Mouse (Mus musculus) ovary, postnatal 10 days (tissue): ENCODE results near the gene Lsr.

Experiments used
- DNase-seq: peaks from one replicate; pipeline ENCODE4 v3.0.0; 2022; ENCODE audit warnings: low spot score

The Lsr gene

DNA sequence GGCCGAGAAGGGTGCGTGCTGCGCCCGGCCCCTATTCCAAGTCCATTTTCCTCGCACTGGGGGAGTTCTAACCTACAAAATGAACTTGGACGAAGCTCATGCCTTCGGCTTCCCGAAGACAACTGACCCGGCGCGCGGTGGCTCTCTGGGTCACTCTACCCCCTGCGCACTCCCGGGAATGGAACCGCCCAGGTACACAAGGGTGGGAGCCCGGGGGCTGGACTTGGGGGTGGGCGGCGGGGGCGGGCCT lies at the start of gene Lsr:
Lsr (minus strand) TSS at position 214 of the 250 bp plus-strand sequence.
- DNase-seq, result no peak

DNA sequence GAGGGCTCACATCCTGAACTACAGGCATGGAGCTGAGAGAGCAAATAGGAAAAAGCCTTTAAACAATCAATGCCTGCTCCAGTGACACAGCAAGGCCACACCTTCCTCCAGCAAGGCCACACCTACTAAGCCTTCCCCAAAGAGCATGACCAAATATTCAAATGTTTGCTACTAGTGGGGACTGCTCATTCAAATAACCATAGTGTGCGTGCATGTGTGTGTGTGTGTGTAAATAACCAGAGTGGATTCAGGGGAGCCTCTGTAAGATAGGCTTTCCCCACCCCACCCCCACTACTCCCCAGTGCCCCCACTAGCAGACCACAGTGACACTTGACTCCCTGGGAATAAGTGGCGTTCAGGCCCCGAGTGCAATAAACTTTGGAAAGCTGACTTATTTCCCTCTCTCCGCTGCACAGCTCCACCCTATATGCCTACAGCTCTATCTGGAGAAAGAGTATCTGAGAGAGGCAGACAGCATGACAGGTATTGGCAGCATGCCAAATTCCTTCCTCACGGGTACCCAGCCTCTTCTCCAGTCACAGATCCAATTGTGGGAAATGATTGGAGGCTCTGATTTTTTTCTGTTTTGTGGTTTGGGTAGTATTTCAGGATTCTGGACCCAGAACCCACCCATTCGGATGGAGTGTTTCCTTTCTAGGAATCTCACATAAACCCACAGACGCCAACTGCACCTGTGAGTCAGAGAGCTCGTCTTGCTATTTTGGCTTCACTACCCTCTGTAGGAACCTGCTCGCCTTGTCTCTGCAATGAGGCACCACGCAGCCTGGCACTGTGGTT lies 44.0 kb upstream of the Lsr start:
- no peak for DNase-seq

DNA sequence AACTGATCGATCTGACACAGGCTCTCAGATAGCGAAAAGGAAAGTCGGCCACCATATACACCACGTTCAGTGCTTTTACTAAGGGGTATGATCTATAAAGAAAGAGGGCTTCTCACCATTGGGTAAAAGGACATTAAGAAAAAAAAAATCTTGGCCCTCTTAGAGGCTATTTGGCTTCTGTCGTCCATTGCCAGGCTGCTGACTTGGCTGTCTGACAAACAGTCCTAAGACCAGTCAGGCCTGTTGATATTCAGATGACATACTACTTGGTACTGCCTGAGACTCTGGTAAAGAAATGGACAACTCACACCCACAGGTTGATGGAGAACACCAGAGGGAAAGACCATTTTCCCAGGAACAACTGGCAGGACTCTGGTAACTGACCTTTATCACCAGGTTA lies 39.7 kb upstream of the Lsr start:
- DNase-seq, result no peak

DNA sequence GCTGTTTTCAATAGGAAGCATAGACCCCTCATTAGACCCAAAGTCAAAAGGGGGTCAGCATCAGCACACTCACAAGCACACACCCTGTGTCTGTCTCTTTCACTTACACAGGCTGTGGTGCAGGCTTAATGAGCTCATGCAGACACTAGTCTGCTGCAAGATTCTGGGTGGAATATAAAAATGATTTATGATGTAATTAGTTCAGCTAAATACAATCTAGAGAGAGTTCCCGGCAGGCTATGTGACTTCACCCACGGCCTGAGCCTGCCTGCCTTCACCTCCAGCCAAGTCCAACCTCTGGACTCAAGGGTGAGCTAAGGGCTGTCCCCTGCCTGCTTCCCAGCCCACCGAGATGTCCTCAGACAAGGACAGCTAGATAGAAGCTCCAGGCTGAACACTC lies 35.6 kb upstream of the Lsr start:
- DNase-seq, result no peak

DNA sequence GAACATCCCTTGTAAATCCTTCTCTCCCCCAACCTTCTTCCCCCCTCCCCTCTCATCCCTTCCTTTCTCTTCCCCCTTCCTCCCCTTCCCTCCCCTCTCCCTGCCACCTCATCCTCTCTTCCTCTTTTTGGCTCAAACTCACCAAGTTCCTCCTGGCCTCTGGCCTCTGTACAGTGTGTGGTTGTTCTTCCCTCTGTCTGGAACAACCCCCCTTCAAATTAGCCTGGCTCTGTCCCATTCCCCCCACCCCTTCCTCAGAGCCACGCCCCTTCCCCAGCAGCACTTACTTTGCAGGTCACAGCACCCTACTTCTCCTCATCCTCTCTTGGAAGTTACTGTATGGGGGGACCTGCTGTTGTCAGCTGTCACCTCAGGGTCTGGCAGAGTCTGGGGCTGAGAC lies 34.9 kb upstream of the Lsr start:
- DNase-seq, result no peak

DNA sequence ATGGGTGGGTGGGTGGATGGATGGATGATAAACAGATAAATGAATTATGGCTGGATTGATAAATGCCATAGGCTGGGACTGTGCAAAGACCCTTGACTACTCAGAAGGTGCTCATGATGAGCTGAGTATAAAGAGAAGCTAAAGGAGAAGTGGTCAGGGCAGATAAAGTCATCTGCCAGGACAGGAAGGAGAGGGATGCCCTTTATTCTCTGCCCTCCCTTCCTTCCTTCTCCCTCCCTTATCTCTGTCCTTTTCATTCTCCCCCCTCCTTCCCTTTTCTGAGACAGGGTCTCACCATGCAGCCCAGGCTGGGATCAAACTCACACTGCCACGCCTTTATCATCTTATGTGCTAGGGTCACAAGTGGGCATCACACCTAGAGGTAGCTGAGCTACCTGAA lies 34.5 kb upstream of the Lsr start:
- DNase-seq, result no peak

DNA sequence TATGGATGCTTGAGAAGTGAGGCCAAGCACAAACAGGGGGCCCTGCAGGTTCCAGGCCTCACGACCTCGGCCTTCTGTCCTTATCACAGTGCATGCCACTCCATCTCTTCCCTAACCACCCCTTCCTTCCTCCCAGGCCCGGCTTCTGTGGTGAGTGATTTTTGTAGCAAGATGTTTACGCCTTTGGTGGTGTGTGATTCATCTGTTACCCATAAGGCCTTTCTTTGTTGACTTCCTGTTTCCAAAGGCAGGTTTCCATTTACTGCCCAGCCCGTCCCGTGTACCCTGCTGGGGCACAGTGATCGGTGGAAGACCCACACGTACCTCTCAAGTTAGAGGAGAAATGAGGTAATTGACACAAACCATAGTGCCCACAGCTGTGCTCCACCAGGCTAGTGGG lies 29.4 kb upstream of the Lsr start:
- DNase-seq, result no peak

DNA sequence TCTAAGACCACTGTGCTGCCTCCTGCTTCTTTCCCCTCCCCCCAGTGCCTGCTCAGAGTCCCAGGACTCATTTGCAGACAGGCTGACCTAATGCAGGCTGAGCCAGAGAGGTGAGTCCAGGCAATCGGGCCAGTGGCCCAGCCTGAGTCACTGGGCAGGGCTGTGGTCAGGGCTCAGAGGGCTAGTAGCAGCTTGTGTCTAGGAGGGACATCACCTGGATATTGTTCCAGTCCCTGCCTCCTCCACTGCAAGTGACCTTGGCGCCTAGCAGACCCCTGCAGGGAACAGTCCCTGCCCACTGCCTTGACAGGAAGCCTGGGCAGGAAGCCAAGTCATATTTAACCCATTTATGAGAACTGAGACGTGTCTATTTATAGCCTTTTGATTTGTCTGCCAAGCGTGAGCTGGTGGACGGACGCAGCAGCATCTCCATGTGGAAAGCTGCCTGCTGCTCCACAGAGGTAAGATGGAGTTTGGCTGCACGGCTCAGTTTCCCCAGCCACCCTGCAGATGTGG lies 27.3 kb upstream of the Lsr start:
- peak; percentile 11 for DNase-seq

DNA sequence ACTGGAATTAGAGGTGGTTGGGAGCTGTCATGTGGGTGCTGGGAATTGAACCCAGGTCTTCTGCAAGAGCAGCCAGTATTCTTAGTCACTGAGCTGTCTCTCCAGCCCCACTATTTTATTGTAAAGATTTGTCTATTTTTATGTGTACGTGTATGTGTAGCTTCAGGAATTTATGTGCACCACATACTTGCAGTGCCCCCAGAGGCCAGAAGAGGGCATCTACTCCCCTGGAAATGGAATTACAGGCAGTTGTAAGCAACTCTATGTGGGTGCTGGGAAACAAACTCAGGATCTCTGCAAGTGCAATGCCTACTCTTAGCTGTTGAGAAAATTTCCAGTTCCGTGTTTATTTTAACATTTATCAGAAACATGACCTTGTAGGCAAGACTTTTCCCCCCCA lies 23.2 kb upstream of the Lsr start:
- no peak for DNase-seq

DNA sequence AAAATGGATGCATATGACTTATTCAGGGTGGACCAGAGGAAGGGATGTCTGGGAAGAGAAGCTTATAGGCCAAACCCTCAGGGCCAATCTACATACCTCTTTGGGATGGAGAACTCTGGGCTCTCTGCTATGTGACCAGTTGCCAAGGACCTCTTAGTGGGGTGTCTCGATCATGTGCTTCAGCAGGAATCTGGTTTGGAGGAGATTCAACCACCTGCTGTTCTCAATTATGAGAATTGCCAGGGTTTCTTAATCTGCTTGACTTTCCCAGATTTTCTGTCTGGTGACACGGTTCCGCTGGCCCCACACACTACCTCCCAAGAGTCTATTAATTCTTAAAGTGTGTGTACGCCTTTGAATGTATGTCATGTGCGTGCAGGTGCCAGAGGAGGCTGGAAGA lies 20.7 kb upstream of the Lsr start:
- no peak for DNase-seq

DNA sequence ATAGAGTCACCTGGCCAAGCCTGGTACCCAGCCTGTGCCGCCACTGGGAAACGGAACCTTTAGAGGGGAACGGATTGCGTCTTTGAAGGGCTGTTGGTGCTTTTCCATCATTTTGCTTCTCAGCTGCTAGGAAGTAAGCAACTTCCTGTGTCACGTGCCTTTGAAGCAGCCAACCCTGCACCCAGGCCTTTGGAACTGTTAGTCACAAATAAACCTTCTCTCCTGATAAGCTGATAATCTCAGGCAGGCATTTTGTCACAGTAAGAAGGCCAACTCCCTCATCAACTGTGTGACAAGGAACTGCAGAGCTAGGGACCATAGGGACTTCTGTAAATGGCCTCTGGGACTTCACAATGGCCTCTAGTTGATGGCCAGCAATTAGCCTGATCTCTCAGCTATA lies 18.9 kb upstream of the Lsr start:
- no peak for DNase-seq

DNA sequence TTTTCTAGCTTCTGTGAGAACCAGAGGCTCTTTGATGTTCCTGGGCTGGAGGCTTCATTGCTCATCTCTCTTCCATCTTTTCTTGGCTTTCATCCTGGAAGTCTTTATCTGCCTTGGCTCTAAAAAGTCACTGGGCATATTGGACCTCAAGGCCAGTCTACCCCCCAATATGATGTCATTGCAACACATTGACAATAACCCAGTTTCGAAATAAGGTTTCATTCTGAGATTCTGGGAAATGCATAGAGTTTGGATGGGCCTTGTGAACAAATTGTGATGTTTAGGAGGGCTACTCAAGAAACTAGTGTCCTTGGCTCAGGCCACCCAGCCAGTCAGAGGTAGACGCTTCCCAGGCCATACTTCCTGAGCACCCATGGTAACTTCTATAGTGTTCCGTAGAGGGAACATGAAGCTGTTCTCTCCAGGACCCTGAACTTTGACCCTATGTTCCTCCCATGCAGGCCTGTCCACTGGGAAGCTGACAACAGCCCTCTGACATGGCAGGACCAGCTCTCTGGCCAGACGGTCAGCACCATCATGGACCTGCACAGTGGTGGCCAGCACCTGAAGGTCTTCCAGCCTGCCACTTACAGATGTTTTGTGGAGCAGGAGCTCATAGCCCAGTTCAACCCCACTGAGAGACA lies 15.4 kb upstream of the Lsr start:
- DNase-seq, result no peak

DNA sequence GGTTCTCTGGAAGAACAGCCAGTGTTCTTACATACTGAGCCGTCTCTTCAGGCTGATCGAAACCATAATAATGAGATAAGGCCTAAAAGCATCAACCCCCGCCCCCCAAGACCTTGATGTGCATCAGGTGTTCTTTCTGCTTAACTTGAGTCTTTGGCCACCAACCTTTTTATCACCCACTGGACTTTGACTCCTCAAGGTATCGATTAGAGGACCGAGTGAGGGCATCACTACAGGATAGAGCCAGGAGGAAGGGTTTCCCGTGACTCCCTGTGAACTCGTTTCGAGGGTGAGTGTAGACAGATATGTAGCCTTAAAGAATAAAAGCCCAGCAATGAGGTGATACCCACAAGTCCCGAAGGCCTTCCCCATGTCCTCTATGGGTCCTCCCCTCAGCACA lies 12.1 kb upstream of the Lsr start:
- DNase-seq, result no peak

DNA sequence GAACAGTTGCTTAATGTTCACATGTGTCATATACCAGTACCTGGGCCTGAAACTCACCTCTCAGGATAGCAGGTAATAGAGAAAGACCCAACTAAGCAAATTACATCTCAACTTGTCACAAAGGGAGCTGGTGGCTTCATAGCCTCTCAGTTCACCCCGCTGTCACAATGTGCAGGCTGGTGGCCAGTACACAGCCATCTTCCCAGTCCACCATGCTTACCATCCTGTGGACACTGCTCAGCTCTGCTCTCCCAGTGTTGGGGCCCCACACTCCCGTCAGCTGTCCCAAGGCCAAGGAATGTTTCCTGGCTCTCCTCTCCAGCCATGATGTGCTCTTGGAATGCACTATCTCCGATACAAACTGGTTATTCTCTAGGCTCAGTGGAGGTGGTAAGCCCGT lies 8.4 kb upstream of the Lsr start:
- DNase-seq, result no peak

DNA sequence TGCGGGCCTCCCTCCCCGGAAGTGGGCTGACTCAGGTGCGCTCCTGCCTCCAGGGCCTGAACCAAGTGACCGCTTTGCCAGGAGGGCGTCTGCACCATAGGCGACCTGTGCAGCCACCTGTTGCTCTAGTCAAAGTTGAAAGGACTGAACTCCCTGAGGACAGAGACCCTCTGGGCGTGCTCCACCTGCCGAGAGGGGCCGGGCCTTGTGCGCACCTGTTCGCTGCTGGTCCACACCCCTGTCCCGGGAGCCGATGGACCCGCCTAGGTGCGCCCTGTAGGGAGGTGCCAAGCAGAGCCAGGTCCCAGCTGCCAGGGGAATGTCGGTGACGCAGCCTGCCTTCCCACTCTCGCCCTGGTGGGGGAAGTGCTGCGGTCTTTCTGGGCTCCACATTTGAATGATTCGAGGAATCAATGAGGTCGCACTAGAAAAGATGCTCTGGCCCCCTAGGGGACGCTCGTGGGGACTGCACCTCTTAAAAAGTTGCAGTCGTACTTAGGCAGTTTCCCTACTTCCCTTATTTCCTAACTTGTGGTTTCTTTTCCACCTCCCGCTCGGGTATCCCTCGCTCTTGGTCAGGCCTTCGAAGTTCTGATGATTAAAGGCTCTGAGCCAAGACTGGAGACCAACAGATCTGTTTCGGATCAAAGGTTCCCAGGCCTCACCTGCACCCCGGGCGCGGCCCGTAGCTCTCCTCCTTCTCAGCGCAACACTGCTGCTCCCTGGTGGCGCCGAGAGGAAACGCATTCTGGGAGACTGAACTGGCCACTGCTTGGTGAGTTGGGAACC lies 431 bp upstream of the Lsr start, which contains the start of gene Fam187b:
Fam187b (plus strand) TSS at position 290 of the 789 bp plus-strand sequence.
- DNase-seq, result peak; percentile 84

DNA sequence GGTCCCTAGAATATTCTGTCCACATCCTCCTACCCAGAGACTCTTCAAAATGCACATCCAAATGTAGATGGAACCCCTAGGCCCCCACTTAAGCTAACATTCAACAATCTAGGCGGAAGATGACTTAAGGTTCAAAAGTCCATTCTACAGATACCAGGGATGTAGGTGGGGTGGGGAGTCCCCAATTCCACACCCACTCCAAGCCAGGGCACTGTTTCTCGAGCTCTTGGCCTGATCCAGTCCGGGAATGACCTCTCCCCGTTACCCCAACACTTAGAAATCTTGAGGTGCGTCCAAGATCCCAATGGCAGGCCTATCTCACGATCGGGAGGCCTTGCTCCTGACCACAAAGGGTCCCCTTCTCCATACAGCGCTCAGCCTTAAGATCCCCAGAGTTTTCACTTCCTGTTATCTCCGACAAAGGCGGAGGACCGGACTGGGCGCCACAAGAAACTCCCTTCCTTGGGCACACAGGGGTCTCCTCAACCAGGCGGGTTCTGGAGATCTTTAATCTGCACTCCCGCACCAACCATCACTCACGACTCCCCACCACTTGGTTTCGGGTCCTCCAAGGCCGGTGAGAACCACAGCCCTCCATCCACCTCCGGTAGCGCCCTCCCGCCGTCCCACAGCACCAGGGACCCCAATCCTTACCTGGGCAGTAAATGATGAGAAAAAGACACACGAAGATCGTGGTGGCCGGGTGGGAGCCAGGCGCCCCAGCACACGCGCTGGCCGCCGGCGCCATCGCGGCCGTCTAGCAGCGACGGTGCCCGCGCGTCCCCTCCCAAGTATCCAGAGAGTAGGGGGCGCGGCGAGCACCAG lies 626 bp downstream of the Lsr start:
- no peak for DNase-seq

DNA sequence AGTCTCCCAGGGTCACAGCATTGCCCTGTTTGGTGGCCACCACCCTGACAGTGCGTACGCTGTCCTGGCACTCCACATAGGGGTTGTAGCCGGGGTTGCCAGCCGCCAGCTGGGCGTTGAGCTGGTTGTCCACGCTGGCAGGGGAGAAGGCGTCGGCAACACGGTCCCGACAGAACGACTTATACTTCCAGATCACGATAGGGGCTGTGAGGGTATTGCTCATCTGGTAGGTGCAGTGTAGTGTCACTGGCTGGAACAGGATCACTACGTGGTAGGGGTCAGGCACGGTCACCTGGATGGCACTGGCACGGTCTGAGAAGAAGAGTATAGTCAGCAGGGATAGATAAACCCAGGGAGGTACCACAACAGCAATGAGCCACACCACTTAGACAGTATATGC lies 1.4 kb downstream of the Lsr start:
- no peak for DNase-seq

DNA sequence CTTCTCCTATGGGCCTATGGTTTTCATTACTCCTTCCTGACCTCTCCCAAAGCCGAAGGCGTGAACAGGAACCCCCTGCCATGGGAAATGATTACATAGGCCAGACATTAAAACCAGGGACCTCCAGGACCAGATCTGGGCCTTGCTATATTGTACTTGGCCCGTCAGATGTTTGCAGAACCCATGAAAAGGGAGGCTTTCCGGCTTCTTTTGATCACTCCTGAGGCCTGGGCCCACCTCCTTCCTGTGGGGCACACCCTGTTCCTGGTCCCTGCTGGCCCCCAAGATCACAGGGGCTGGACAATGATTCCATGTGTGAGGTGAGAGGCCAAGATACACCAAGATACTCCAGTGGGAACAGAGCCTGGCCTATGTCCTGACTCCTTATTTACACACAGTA lies 4.1 kb downstream of the Lsr start:
- no peak for DNase-seq

DNA sequence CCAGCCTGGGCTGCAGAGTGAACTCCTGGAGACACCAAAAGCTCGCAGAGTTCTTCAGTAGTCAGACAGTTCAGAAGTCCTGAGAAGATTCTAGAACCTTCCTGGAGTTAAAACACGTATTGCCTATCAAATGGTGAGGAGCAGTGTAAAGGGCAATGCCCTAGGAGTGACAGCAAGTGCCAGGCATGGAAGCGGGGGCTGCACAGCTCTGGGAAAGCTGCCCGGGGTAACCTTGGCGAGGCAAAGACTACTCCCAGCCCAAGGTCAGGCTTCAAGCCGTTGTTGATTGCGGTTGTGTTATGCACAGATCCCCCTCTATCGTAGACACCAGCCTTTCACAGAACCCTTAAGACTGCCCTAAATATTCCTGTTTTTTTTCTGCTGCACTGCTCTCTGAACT lies 4.7 kb downstream of the Lsr start:
- no peak for DNase-seq

DNA sequence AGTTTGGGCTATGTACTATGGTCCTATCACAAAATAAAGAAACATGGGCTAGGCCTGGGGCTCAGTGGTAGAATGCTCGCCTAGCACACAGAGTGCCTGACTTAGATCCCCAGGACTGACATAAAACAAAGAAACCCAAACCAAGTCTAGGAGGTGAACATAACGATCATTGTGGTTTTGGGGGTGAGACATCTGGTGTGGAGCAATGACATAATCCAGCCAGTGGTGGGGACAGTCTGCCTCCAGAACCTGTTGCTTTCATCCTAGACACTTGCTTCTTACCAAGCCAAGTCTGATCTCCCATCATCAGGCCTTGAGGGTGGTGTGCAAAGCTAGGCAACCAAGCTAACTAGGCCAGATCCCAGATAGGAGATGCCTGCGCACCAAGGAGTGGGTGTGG lies 6.6 kb downstream of the Lsr start:
- DNase-seq, result no peak

DNA sequence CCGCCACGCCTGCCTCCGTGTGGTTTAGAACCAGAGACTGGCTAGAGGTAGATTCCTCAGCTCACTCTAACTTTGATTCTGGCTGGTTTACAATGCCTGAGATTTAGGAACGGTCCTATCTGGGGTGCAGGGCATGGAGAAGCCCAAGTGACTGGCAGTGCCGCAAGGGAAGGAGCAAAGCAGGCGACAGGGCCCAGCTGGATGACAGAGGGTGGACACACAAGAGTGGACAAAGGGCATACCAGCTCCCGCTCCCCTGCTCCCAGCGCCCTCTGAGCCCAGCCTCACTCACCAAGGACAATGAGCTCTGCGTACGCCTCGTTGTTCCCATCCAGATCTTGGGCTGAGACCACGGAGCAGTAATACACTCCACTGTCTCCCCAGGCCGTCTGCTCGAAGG lies 7.6 kb downstream of the Lsr start:
- DNase-seq, result no peak

DNA sequence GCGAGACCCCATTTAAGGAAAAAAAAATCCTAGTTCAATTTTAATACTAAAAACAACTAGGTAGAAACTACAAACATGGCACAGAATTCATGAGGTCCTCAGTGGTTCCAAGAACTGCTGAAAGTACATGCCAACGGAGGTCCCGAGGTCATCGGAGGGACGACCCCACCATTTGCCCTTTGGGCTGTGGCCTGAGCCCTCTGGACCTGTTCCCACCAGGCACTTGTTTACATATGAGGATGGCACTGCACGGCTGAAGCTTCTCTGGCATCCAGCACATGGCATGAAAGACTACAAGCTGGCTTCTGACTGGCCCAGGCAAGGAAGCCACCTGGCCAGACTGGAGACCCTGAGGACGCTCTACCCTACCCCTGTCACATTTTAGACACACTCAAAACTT lies 8.9 kb downstream of the Lsr start:
- DNase-seq, result no peak
